Mouse (Mus musculus) G1E (cell line): ENCODE data around the gene Pgrmc2. TPM values are rescaled to one million over a fixed set of nuclear protein-coding genes. Genes with fewer than 3 reads are reported as not detected.

Experiments
- ATAC-seq: 2 replicates; pipeline ENCODE4 v1.8.0; 2016; ENCODE audit warnings: mild to moderate bottlenecking; ENCODE audit not compliant: insufficient number of reproducible peaks, poor library complexity, low FRiP score, severe bottlenecking; ENCODE audit errors: extremely low read depth
- DNase-seq: peaks from one replicate; pipeline ENCODE4 v3.0.0; 2012; ENCODE audit warnings: low spot score
- H3K27me3 ChIP-seq: 2 replicates; pipeline ENCODE4 v1.6.1; 2012; ENCODE audit warnings: mild to moderate bottlenecking, low read length, inconsistent platforms; ENCODE audit not compliant: insufficient read depth
- H3K36me3 ChIP-seq: replicated peaks from 2 replicates; pipeline ENCODE3; 2012; ENCODE audit warnings: mild to moderate bottlenecking, inconsistent platforms
- H3K4me1 ChIP-seq: 2 replicates; pipeline ENCODE4 v1.6.1; 2012; ENCODE audit warnings: low read depth, low read length, inconsistent platforms, mixed read lengths; ENCODE audit not compliant: insufficient read depth
- H3K4me3 ChIP-seq: 2 replicates; pipeline ENCODE4 v1.5.1; 2012; ENCODE audit warnings: low read depth, mild to moderate bottlenecking, inconsistent platforms, low read length, moderate library complexity, mixed read lengths
- H3K9me3 ChIP-seq: replicated peaks from 2 replicates; pipeline ENCODE4 v1.6.1; 2012; ENCODE audit warnings: inconsistent platforms
- CTCF ChIP-seq: IDR thresholded peaks from 2 replicates; pipeline ENCODE4 v1.5.1; 2012; ENCODE audit warnings: low read depth, low read length, inconsistent platforms, mixed read lengths
- GATA1 ChIP-seq: IDR thresholded peaks from 2 replicates; pipeline ENCODE4 v1.6.1; 2012; ENCODE audit warnings: borderline replicate concordance, low read length, inconsistent platforms, mixed read lengths
- GATA2 ChIP-seq: IDR thresholded peaks from 2 replicates; pipeline ENCODE4 v1.6.1; 2012; ENCODE audit warnings: low read depth, low read length, inconsistent platforms, borderline replicate concordance
- POLR2AphosphoS5 ChIP-seq: IDR thresholded peaks from 2 replicates; pipeline ENCODE4 v1.6.1; 2012; ENCODE audit warnings: low read depth, low read length, inconsistent platforms; ENCODE audit not compliant: insufficient replicate concordance
- TAL1 ChIP-seq: conservative IDR thresholded peaks from 2 replicates; pipeline ENCODE4 v1.6.1; 2012; ENCODE audit warnings: low read depth, low read length, inconsistent platforms, mixed read lengths
- polyA plus RNA-seq: library from polyadenylated mRNA; stranded (reverse); fragments of >175 nt; gene quantifications from 2 replicates; pipeline ENCODE4 v1.2.3, GENCODE M21; 2012
- total RNA-seq, 2 experiments: library from RNA; stranded (forward) in 1 of 2; stranded (reverse) in 1 of 2; fragments of 200-1000 nt in 1 of 2; fragments of >200 nt in 1 of 2; fragmentation: Nextera tagmentation in 1 of 2; gene quantifications; 2 replicates each; pipeline ENCODE4 v1.2.3; 2014 to 2017

Pgrmc2 gene
- total and polyA plus RNA-seq, 3 experiments, result 14.0 to 20.2 (median 15.4) TPM

- ATAC-seq (no peak), DNase-seq (no peak)
- TF ChIP-seq GATA1, result no peak
- no peak for TF ChIP-seq TAL1
- TF ChIP-seq GATA2, result no peak
- no peak for TF ChIP-seq CTCF
- no peak for TF ChIP-seq POLR2AphosphoS5
- no peaks in the 10 kb centered on the region for H3K4me1 ChIP-seq
- H3K27me3 ChIP-seq, result no peaks in the 10 kb centered on the region
- peaks cover 8% of the 10 kb centered on the region for H3K36me3 ChIP-seq
- H3K4me3 ChIP-seq, result no peak overlapping the region
- H3K9me3 ChIP-seq, result no peaks in the 10 kb centered on the region
These were observed 52.1 kb downstream of the Pgrmc2 start for GRCm38 (mm10) chr3:41030705-41031104.

- TF ChIP-seq TAL1 (no peak), POLR2AphosphoS5 (no peak), GATA1 (no peak), GATA2 (no peak), CTCF (no peak)
- DNase-seq (no peak), ATAC-seq (no peak)
- no peaks in the 10 kb centered on the region for H3K9me3 ChIP-seq
- H3K4me1 ChIP-seq, result no peaks in the 10 kb centered on the region
- no peaks in the 10 kb centered on the region for H3K27me3 ChIP-seq
- H3K4me3 ChIP-seq, result no peak overlapping the region
- H3K36me3 ChIP-seq, result peaks cover 12% of the 10 kb centered on the region
These were observed 60.9 kb downstream of the Pgrmc2 start for GRCm38 (mm10) chr3:41021980-41022379.

- Histone ChIP-seq H3K27me3 (no peaks in the 10 kb centered on the region), H3K9me3 (no peaks in the 10 kb centered on the region), H3K4me1 (no peaks in the 10 kb centered on the region), H3K4me3 (no peak overlapping the region), H3K36me3 (peaks cover 9% of the 10 kb centered on the region)
- DNase-seq, result no peak
- TF ChIP-seq GATA1, result no peak
- no peak for TF ChIP-seq TAL1
- TF ChIP-seq POLR2AphosphoS5, result no peak
- no peak for TF ChIP-seq CTCF
- TF ChIP-seq GATA2, result no peak
- ATAC-seq, result no peak
These were observed 62.2 kb downstream of the Pgrmc2 start for GRCm38 (mm10) chr3:41020687-41021086.

- no peaks in the 10 kb centered on the region for H3K27me3 ChIP-seq
- H3K4me1 ChIP-seq, result no peaks in the 10 kb centered on the region
- TF ChIP-seq TAL1 (no peak), GATA2 (no peak)
- H3K4me3 ChIP-seq, result no peak overlapping the region
- DNase-seq, result no peak
- H3K36me3 ChIP-seq, result peaks cover 5% of the 10 kb centered on the region
- H3K9me3 ChIP-seq, result no peaks in the 10 kb centered on the region
- ATAC-seq, result no peak
These were observed 64.7 kb downstream of the Pgrmc2 start for GRCm38 (mm10) chr3:41018022-41018608.

Other genes with a start within 250 kb of the Pgrmc2 start
- gene Mfsd8, start 236.2 kb downstream of the Pgrmc2 start, total RNA-seq (2014; fragmentation: Nextera tagmentation), result 23.5 and 26.3 TPM in 2 replicates
- gene Mfsd8, start 236.2 kb downstream of the Pgrmc2 start, total RNA-seq (2017), result 7.0 and 7.3 TPM in 2 replicates
- gene Mfsd8, start 236.2 kb downstream of the Pgrmc2 start, polyA plus RNA-seq, result 0.83 and 1.3 TPM in 2 replicates
- gene Abhd18, start 236.1 kb downstream of the Pgrmc2 start, total RNA-seq (2014; fragmentation: Nextera tagmentation), result 23.7 and 27.6 TPM in 2 replicates
- 24.6 and 29.1 TPM in 2 replicates for gene Abhd18, start 236.1 kb downstream of the Pgrmc2 start, total RNA-seq (2017)
- 1.3 and 1.5 TPM in 2 replicates for gene Abhd18, start 236.1 kb downstream of the Pgrmc2 start, polyA plus RNA-seq
- not detected in 2 replicates for gene 1700034I23Rik, start 180.5 kb downstream of the Pgrmc2 start, total RNA-seq (2014; fragmentation: Nextera tagmentation)
- gene 1700034I23Rik, start 180.5 kb downstream of the Pgrmc2 start, total RNA-seq (2017), result 0.22 TPM in 1 of 2 replicates, not detected in the other
- gene 1700034I23Rik, start 180.5 kb downstream of the Pgrmc2 start, polyA plus RNA-seq, result not detected in 2 replicates
- gene Larp1b, start 133.2 kb downstream of the Pgrmc2 start, total RNA-seq (2014; fragmentation: Nextera tagmentation), result 68.6 and 76.3 TPM in 2 replicates
- gene Larp1b, start 133.2 kb downstream of the Pgrmc2 start, total RNA-seq (2017), result 46.2 and 60.7 TPM in 2 replicates
- gene Larp1b, start 133.2 kb downstream of the Pgrmc2 start, polyA plus RNA-seq, result 31.1 and 36.0 TPM in 2 replicates